Mouse (Mus musculus) hindbrain, embryonic 14.5 days (tissue): ENCODE results near the gene Ccdc162. TPM values are rescaled to one million over a fixed set of nuclear protein-coding genes. Genes with fewer than 3 reads are reported as not detected.
"Not testable (repeated sequence)": the region's sequence is repeated elsewhere in the genome, so short reads cannot be mapped to it uniquely, and the experiment has no call there.

Experiments
- ATAC-seq: fragments of 200-750 bp; cut with Nextera tagmentation; 2 replicates; pipeline ENCODE4 v1.8.0; 2017; ENCODE audit warnings: moderate number of reproducible peaks, mild to moderate bottlenecking, moderate TSS enrichment, moderate library complexity; ENCODE audit not compliant: low FRiP score
- DNase-seq: peaks from one replicate; pipeline ENCODE4 v3.0.0-alpha.2; 2015; ENCODE audit warnings: low spot score
- H3K27ac ChIP-seq: fragments of 300-500 bp; sonication (generic); 2 replicates; pipeline ENCODE4 v1.5.1; 2014; ENCODE audit warnings: mild to moderate bottlenecking, moderate library complexity
- H3K27me3 ChIP-seq: fragments of 300-500 bp; sonication (generic); 2 replicates; pipeline ENCODE4 v1.6.1; 2014; ENCODE audit warnings: mild to moderate bottlenecking, low read length, mixed read lengths; ENCODE audit not compliant: control insufficient read depth, insufficient read depth
- H3K36me3 ChIP-seq: fragments of 300-500 bp; sonication (generic); replicated peaks from 2 replicates; pipeline ENCODE4 v1.6.1; 2014; ENCODE audit not compliant: control insufficient read depth, insufficient read depth
- H3K4me1 ChIP-seq: fragments of 300-500 bp; sonication (generic); replicated peaks from 2 replicates; pipeline ENCODE4 v1.6.1; 2014; ENCODE audit warnings: antibody characterized with exemption, low read length, mixed read lengths; ENCODE audit not compliant: control insufficient read depth, insufficient read depth
- H3K4me2 ChIP-seq: fragments of 300-500 bp; sonication (generic); replicated peaks from 2 replicates; pipeline ENCODE4 v1.6.1; 2014; ENCODE audit warnings: mild to moderate bottlenecking, moderate library complexity
- H3K4me3 ChIP-seq: fragments of 300-500 bp; sonication (generic); replicated peaks from 2 replicates; pipeline ENCODE4 v1.5.1; 2014; ENCODE audit warnings: mild to moderate bottlenecking, low read length
- H3K9ac ChIP-seq: fragments of 300-500 bp; sonication (generic); 2 replicates; pipeline ENCODE4 v1.6.1; 2014
- H3K9me3 ChIP-seq: fragments of 300-500 bp; sonication (generic); 2 replicates; pipeline ENCODE4 v1.6.1; 2016; ENCODE audit warnings: low read length; ENCODE audit not compliant: control insufficient read depth
- WGBS: fragments of 180-500 bp; shearing (Covaris S2); extraction: QIAGEN DNeasy Blood & Tissue Kit; methylation state at CpG from one replicate; pipeline ENCODE4 v1.1.7; 2014; 5-methylcytosine and 5-hydroxymethylcytosine counted together
- polyA plus RNA-seq: library from polyadenylated mRNA; unstranded; fragments of >200 nt; fragmentation: Nextera tagmentation; extraction: Ambion mirVana; gene quantifications from 2 replicates; pipeline ENCODE4 v1.2.1, GENCODE M21; 2014

The Ccdc162 gene
- polyA plus RNA-seq, 1 experiment from 2014 or later, result 2.7 TPM

GRCm38 (mm10) chr10:41523386-41523785 lies 193.0 kb downstream of the Ccdc162 start:
- no peak overlapping the region for H3K4me3 ChIP-seq
- H3K27me3 ChIP-seq, result no peaks in the 10 kb centered on the region
- no peak overlapping the region for H3K27ac ChIP-seq
- peaks cover 33% of the 10 kb centered on the region for H3K36me3 ChIP-seq
- WGBS, result 85% methylated on average over 3 of the region's 3 CpGs
- DNase-seq (no peak), ATAC-seq (no peak)
- peaks cover 19% of the 10 kb centered on the region for H3K4me1 ChIP-seq
- H3K9ac ChIP-seq, result no peak overlapping the region
- H3K9me3 ChIP-seq, result no peaks in the 10 kb centered on the region
- no peak overlapping the region for H3K4me2 ChIP-seq

DNA sequence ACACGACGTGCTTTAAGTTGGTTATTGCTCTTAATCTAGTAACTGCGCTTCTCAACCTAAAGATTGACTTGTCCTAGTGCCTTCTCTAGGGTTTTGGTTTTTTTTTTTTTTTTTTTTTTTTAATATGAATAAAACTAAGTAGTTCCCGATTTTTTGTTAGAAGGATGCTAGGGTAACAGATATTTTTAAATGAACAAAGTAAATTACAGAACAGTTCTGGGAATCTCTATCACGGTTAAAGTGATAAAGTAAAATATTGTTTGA lies 196.1 kb downstream of the Ccdc162 start:
- Histone ChIP-seq H3K9me3 (no peaks in the 10 kb centered on the region), H3K36me3 (peaks cover 13% of the 10 kb centered on the region; the same call in 1 of the 2 replicates), H3K9ac (peak overlapping the region; percentile 87), H3K4me2 (peak overlapping the region; percentile 81), H3K4me3 (peak overlapping the region; percentile 94), H3K27ac (no peak overlapping the region), H3K27me3 (no peaks in the 10 kb centered on the region), H3K4me1 (peaks cover 19% of the 10 kb centered on the region)
- ATAC-seq, result no peak
- no peak for DNase-seq
- 5% methylated on average over 5 of the region's 5 CpGs for WGBS

DNA sequence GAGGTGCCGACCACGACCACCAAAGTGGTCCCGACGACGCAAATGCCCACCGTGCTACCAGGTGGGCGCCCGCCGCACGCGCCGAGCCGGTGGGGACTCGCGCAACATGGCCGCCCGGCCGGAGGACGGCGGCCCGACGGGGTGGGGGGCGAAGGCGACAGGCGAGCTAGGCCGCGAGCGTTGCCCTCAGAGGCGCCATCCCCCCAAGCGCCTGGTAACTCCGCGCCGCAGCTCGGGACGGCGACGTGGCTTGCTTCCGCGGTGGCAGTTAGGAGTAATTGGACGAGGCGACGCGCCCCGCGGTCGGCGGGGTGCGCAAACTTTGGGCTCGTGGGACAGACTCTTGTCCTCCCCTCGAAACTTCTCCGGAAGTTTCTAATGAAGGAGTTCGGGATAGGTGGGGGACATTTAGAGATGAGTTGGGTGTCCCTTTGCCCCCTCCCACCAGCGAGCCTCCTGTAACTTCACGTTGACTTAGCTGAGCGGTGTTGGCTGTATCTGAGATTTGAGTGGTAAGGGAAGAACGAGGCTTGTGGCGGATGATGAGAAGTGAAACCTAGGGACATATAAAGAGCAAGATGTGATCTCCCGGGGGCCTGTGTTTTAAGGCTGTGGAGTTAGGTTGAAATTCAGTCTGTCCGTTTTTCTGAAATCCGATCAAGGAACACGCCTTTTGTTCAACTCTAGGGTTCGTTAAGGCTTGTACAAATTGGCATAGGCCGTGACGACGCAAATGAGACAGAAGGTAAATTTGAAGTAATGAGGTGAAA lies 196.6 kb downstream of the Ccdc162 start:
- Histone ChIP-seq H3K9ac (peak overlapping the region; percentile 87), H3K4me3 (peak overlapping the region; percentile 94), H3K27ac (peak overlapping the region; percentile 98), H3K36me3 (peaks cover 12% of the 10 kb centered on the region; the same call in 1 of the 2 replicates), H3K9me3 (no peaks in the 10 kb centered on the region), H3K4me1 (peaks cover 19% of the 10 kb centered on the region), H3K27me3 (no peaks in the 10 kb centered on the region), H3K4me2 (peak overlapping the region; percentile 81)
- ATAC-seq (peak; percentile 72; the same call in 1 of the 2 replicates), DNase-seq (peak; percentile 45)
- WGBS, result under 1% methylated on average over 63 of the region's 65 CpGs

- Histone ChIP-seq H3K4me3 (peak within 1 kb of the TSS; percentile 94), H3K4me1 (peaks cover 19% of the 10 kb centered on the region), H3K9ac (peak within 1 kb of the TSS; percentile 87), H3K27me3 (no peaks in the 10 kb centered on the region), H3K36me3 (peaks cover 6% of the 10 kb centered on the region; the same call in 1 of the 2 replicates), H3K9me3 (no peaks in the 10 kb centered on the region), H3K4me2 (peak within 1 kb of the TSS; percentile 81), H3K27ac (peak within 1 kb of the TSS; percentile 98)
- under 1% methylated on average over 69 of the region's 69 CpGs for WGBS
- ATAC-seq (peak; percentile 94), DNase-seq (peak; percentile 93)
These were observed 197.3 kb downstream of the Ccdc162 start, which contains the start of gene Cd164 for GRCm38 (mm10) chr10:41518981-41519618. Gene Cd164, plus strand, starts transcription at chr10:41519414.

- H3K9me3 ChIP-seq, result no peaks in the 10 kb centered on the region
- peak; percentile 70 for DNase-seq
- no peaks in the 10 kb centered on the region for H3K27me3 ChIP-seq
- peak overlapping the region; percentile 81 for H3K4me2 ChIP-seq
- peak overlapping the region; percentile 98 for H3K27ac ChIP-seq
- ATAC-seq, result peak; percentile 48
- WGBS, result under 1% methylated on average over 23 of the region's 23 CpGs
- H3K4me1 ChIP-seq, result peaks cover 19% of the 10 kb centered on the region
- H3K36me3 ChIP-seq, result peaks cover 5% of the 10 kb centered on the region; the same call in 1 of the 2 replicates
- peak overlapping the region; percentile 94 for H3K4me3 ChIP-seq
- H3K9ac ChIP-seq, result peak overlapping the region; percentile 87
These were observed 197.9 kb downstream of the Ccdc162 start for GRCm38 (mm10) chr10:41518508-41518980.

- ATAC-seq (no peak), DNase-seq (no peak)
- Histone ChIP-seq H3K4me2 (no peak overlapping the region), H3K9me3 (no peaks in the 10 kb centered on the region), H3K27ac (no peak overlapping the region), H3K27me3 (no peaks in the 10 kb centered on the region), H3K36me3 (no peaks in the 10 kb centered on the region), H3K9ac (no peak overlapping the region), H3K4me3 (no peak overlapping the region), H3K4me1 (no peaks in the 10 kb centered on the region)
These were observed 201.5 kb downstream of the Ccdc162 start for GRCm38 (mm10) chr10:41514921-41515320.

GRCm38 (mm10) chr10:41514301-41514700 lies 202.1 kb downstream of the Ccdc162 start:
- Histone ChIP-seq H3K27ac (no peak overlapping the region), H3K4me3 (no peak overlapping the region), H3K36me3 (no peaks in the 10 kb centered on the region), H3K9me3 (no peaks in the 10 kb centered on the region), H3K9ac (no peak overlapping the region), H3K4me1 (no peaks in the 10 kb centered on the region), H3K4me2 (no peak overlapping the region), H3K27me3 (no peaks in the 10 kb centered on the region)
- WGBS, result 78% methylated on average over 4 of the region's 4 CpGs
- DNase-seq (no peak), ATAC-seq (no peak)

- 33% methylated on average over 2 of the region's 2 CpGs for WGBS
These were observed 207.3 kb downstream of the Ccdc162 start for GRCm38 (mm10) chr10:41509160-41509559.

DNA sequence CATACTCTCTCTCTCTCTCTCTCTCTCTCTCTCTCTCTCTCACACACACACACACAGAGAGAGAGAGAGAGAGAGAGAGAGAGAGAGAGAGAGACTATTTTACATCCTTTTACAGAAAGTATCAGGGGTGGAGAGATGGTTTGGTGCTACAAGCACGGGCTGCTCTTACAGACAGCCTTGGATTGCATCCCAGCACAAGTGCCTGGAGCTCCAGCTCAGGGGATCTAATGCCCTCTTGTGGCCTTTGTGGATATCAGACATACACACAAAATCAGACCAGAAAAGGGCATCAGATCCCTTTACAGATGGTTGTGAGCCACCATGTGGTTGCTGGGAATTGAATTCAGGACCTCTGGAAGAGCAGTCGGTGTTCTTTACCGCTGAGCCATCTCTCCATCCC lies 211.0 kb downstream of the Ccdc162 start:
- H3K4me1 ChIP-seq, H3K27ac ChIP-seq, H3K9me3 ChIP-seq, H3K4me3 ChIP-seq, H3K9ac ChIP-seq, H3K36me3 ChIP-seq, H3K4me2 ChIP-seq, H3K27me3 ChIP-seq: not testable (repeated sequence)
- DNase-seq, result peak; percentile 84
- peak; percentile 66; the same call in 1 of the 2 replicates for ATAC-seq
- 3% methylated on average over 3 of the region's 3 CpGs for WGBS

More at GRCm38 (mm10) chr10:41509160-41509559, 207.3 kb downstream of the Ccdc162 start:
- no peak overlapping the region for H3K27ac ChIP-seq
- H3K9me3 ChIP-seq, result no peaks in the 10 kb centered on the region
- H3K4me2 ChIP-seq, result no peak overlapping the region
- H3K4me1 ChIP-seq, result no peaks in the 10 kb centered on the region
- no peaks in the 10 kb centered on the region for H3K36me3 ChIP-seq
- ATAC-seq (no peak), DNase-seq (no peak)
- H3K9ac ChIP-seq, result no peak overlapping the region
- H3K4me3 ChIP-seq, result no peak overlapping the region
- H3K27me3 ChIP-seq, result no peaks in the 10 kb centered on the region
